Mouse (Mus musculus) thymus, adult 2 months (tissue): ENCODE measurements around the gene Atoh7.

ENCODE experiments used
- CTCF ChIP-seq: fragments of 200-500 bp; IDR thresholded peaks from 2 replicates; pipeline ENCODE4 v1.5.1; 2012; ENCODE audit warnings: mild to moderate bottlenecking, control low read depth, low read length, moderate library complexity, borderline replicate concordance; ENCODE audit not compliant: control insufficient read depth, poor library complexity, insufficient read depth; ENCODE audit errors: extremely low read depth
- POLR2A ChIP-seq: fragments of 200-500 bp; IDR thresholded peaks from 2 replicates; pipeline ENCODE4 v1.6.1; 2012; ENCODE audit warnings: mild to moderate bottlenecking, low read length, control low read depth, moderate library complexity; ENCODE audit not compliant: control insufficient read depth, poor library complexity, insufficient read depth; ENCODE audit errors: extremely low read depth

- TF ChIP-seq CTCF (no peak), POLR2A (no peak)
These were observed 9.5 kb upstream of the Atoh7 start for GRCm38 (mm10) chr10:63089758-63090571.
